In the genomic region with DNA sequence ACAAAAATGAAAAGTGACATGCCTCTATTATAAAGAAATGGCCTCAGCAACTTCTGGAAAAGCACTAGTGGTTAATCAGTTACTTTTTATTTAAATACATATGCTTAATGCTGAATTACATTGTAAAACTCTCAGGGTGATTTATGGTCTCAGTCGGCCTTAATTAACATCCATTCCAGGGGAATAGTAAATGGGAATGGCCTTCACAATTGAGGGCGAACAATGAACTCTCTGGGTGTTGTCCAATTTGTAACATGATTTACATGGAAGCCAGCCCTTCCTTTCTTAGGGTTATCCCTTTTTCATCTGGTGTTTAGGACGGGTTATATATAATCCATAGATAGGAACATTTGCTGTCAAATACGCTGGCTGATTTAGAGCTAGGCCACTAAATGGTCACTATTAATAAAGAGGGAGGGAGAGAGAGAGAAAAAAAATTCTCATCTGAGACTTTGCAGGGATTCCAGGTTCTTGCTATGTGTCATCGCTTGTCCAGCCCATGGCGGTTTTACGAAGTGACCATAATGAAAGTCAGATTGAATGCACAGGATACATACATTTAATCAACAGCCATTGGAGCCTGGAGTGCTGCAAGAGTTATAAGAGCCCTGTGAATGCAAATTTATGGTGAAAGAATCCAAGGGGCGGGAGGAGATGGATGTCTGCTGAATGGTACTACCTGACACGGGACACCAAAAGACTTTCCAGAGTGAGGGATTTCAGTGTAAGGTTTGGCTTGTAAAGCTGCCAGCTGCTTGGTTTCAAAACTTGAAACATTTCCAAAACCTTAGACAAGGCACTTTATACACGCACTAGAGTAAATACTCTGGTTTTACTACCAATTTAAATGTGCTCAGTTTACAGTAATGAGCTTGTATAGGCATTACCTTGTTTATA, we compare ENCODE assay signal across 17 mouse cellular contexts. TPM values are rescaled to one million over a fixed set of nuclear protein-coding genes. Genes with fewer than 3 reads are reported as not detected.
DNase-seq lines count a peak whose midpoint lies in the region; ATAC-seq and TF ChIP-seq lines count a peak whose summit lies in the region.
"Had no signal": no experiment of that assay in that cellular context is flagged by ENCODE, and none has a peak within 500 bp of the region (broad histone marks: within the 10 kb centered on the region; RNA-seq: fewer than 3 reads in every experiment).

No protein-coding gene starts in this region.

- no peak overlapping the region for H3K4me3 ChIP-seq in forebrain, embryonic 14.5 days (ENCODE audit: low read depth, low read length)
- H3K4me3 ChIP-seq in forebrain, postnatal 0 days (ENCODE audit: low read depth, low read length) = no peak overlapping the region
- no peak overlapping the region for H3K4me3 ChIP-seq in lung, embryonic 14.5 days (ENCODE audit: low read depth, low read length)
- H3K4me3 ChIP-seq in stomach, embryonic 15.5 days (replicated peaks) = no peak overlapping the region
- H3K4me3 ChIP-seq: embryonic facial prominence, embryonic 13.5 days; gastrocnemius, adult 2 months; midbrain, embryonic 13.5 days had no signal

- 51% methylated on average over 10 of the region's 10 CpGs for WGBS in forebrain, embryonic 14.5 days
- WGBS in forebrain, postnatal 0 days = 49% methylated on average over 10 of the region's 10 CpGs
- 27% methylated on average over 10 of the region's 10 CpGs for WGBS in lung, embryonic 14.5 days
- WGBS in stomach, embryonic 15.5 days = 39% methylated on average over 10 of the region's 10 CpGs

- H3K4me1 ChIP-seq in forebrain, embryonic 14.5 days (ENCODE audit: control insufficient read depth, insufficient read depth, low read length) = no peaks in the 10 kb centered on the region
- H3K4me1 ChIP-seq in forebrain, postnatal 0 days (ENCODE audit: insufficient read depth) = no peaks in the 10 kb centered on the region
- H3K4me1 ChIP-seq in lung, embryonic 14.5 days (ENCODE audit: insufficient read depth) = 0 out of 2 replicates have a peak, but pooled peaks cover 4% of the 10 kb centered on the region
- H3K4me1 ChIP-seq in stomach, embryonic 15.5 days = peaks cover 11% of the 10 kb centered on the region; the same call in 1 of the 2 replicates
- H3K4me1 ChIP-seq: midbrain, embryonic 13.5 days had no signal

- intact Hi-C loops in heart, postnatal 25 days (cut with DNase I) = no loop called here

- H3K4me2 ChIP-seq in forebrain, embryonic 14.5 days (ENCODE audit: low read length) = no peak overlapping the region
- H3K4me2 ChIP-seq in forebrain, postnatal 0 days (ENCODE audit: low read depth) = no peak overlapping the region
- no peak overlapping the region for H3K4me2 ChIP-seq in lung, embryonic 14.5 days
- no peak overlapping the region for H3K4me2 ChIP-seq in stomach, embryonic 15.5 days
- H3K4me2 ChIP-seq: embryonic facial prominence, embryonic 13.5 days; midbrain, embryonic 13.5 days had no signal

- H3K9me3 ChIP-seq in forebrain, embryonic 14.5 days (replicated peaks; ENCODE audit: control insufficient read depth, low read length) = no peaks in the 10 kb centered on the region
- no peaks in the 10 kb centered on the region for H3K9me3 ChIP-seq in forebrain, postnatal 0 days (ENCODE audit: low read length)
- H3K9me3 ChIP-seq in lung, embryonic 14.5 days (ENCODE audit: low read depth, low read length) = no peaks in the 10 kb centered on the region
- H3K9me3 ChIP-seq in stomach, embryonic 15.5 days = no peaks in the 10 kb centered on the region
- H3K9me3 ChIP-seq: embryonic facial prominence, embryonic 13.5 days; midbrain, embryonic 13.5 days had no signal

- no peaks in the 10 kb centered on the region for H3K27me3 ChIP-seq in forebrain, embryonic 14.5 days (replicated peaks; ENCODE audit: control insufficient read depth, insufficient read depth, low read length)
- H3K27me3 ChIP-seq in forebrain, postnatal 0 days (ENCODE audit: insufficient read depth, low read length) = no peaks in the 10 kb centered on the region
- H3K27me3 ChIP-seq in lung, embryonic 14.5 days (ENCODE audit: insufficient read depth, low read length) = peaks cover 8% of the 10 kb centered on the region; the same call in 1 of the 2 replicates
- H3K27me3 ChIP-seq in stomach, embryonic 15.5 days (replicated peaks) = no peaks in the 10 kb centered on the region
- H3K27me3 ChIP-seq: embryonic facial prominence, embryonic 13.5 days had no signal

- no peak for ATAC-seq in forebrain, embryonic 14.5 days
- ATAC-seq in forebrain, postnatal 0 days = no peak
- peak; percentile 88 for ATAC-seq in lung, embryonic 14.5 days (ENCODE audit: insufficient read depth)
- ATAC-seq in stomach, embryonic 15.5 days (ENCODE audit: insufficient read depth, low FRiP score, low read depth) = no peak; the same call in 1 of the 2 replicates
- ATAC-seq: inflammation-experienced regulatory T-cells, adult 6 months; midbrain, embryonic 13.5 days had no signal

- H3K9ac ChIP-seq in forebrain, embryonic 14.5 days (ENCODE audit: low read length) = no peak overlapping the region
- H3K9ac ChIP-seq in forebrain, postnatal 0 days = no peak overlapping the region
- H3K9ac ChIP-seq in lung, embryonic 14.5 days = no peak overlapping the region
- no peak overlapping the region for H3K9ac ChIP-seq in stomach, embryonic 15.5 days
- H3K9ac ChIP-seq: embryonic facial prominence, embryonic 13.5 days; midbrain, embryonic 13.5 days had no signal

- TF ChIP-seq CTCF in forebrain, postnatal 0 days (IDR thresholded peaks at IDR 0.05; ENCODE audit: low read depth) = no peak
- TF ChIP-seq CTCF in lung, embryonic 14.5 days (IDR thresholded peaks at IDR 0.05; ENCODE audit: low read depth) = no peak

- H3K27ac ChIP-seq in forebrain, embryonic 14.5 days (ENCODE audit: low read depth, low read length) = no peak overlapping the region
- no peak overlapping the region for H3K27ac ChIP-seq in forebrain, postnatal 0 days (ENCODE audit: low read depth, low read length)
- H3K27ac ChIP-seq in lung, embryonic 14.5 days (ENCODE audit: low read depth) = no peak overlapping the region
- peak overlapping the region; percentile 54; the same call in 1 of the 2 replicates for H3K27ac ChIP-seq in stomach, embryonic 15.5 days
- H3K27ac ChIP-seq: embryonic facial prominence, embryonic 13.5 days; gastrocnemius, adult 2 months; midbrain, embryonic 13.5 days had no signal

- no peaks in the 10 kb centered on the region for H3K36me3 ChIP-seq in forebrain, embryonic 14.5 days (ENCODE audit: control insufficient read depth, insufficient read depth, low read length)
- H3K36me3 ChIP-seq in forebrain, postnatal 0 days (ENCODE audit: insufficient read depth) = no peaks in the 10 kb centered on the region
- H3K36me3 ChIP-seq in lung, embryonic 14.5 days (ENCODE audit: insufficient read depth) = no peaks in the 10 kb centered on the region
- no peaks in the 10 kb centered on the region for H3K36me3 ChIP-seq in stomach, embryonic 15.5 days
- H3K36me3 ChIP-seq: embryonic facial prominence, embryonic 13.5 days; midbrain, embryonic 13.5 days had no signal

- peak; percentile 36 for DNase-seq in forebrain, embryonic 14.5 days (ENCODE audit: low spot score)
- no peak for DNase-seq in forebrain, postnatal 0 days
- peak; percentile 83 for DNase-seq in lung, embryonic 14.5 days
- no peak for DNase-seq in lung, adult 18-20 months
- peak; percentile 73 for DNase-seq in hindlimb bud, embryonic 11.5 days (ENCODE audit: extremely low spot score, low read depth, low spot score)
- DNase-seq in ovary, postnatal 14 days (ENCODE audit: low spot score) = no peak
- no peak for DNase-seq in heart, postnatal 25 days (ENCODE audit: low spot score)
- DNase-seq: adrenal gland, adult 8-10 months; cerebellum, adult 9-11 months; gastrocnemius, adult 2 months; heart, postnatal 4 days; lung, adult 2 months; thymus, postnatal 4 days had no signal

RNA-seq across cellular contexts. Expression of gene Aldh1a2, which starts 26.2 kb away (rescaled TPM):
- 12.4 and 19.5 TPM in 2 replicates for polyA plus RNA-seq in forebrain, embryonic 14.5 days (2014; fragmentation: Nextera tagmentation; extraction: Ambion mirVana)
- total RNA-seq in forebrain, postnatal 0 days (2014; rRNA removed) = 19.2 and 26.9 TPM in 2 replicates
- 22.9 and 23.3 TPM in 2 replicates for polyA plus RNA-seq in forebrain, postnatal 0 days (2015; fragmentation: Nextera tagmentation; extraction: Ambion mirVana)
- polyA plus RNA-seq in lung, embryonic 14.5 days (2014; fragmentation: Nextera tagmentation; extraction: Ambion mirVana) = 41.7 and 47.9 TPM in 2 replicates
- polyA plus RNA-seq in stomach, embryonic 15.5 days (2015; fragmentation: Nextera tagmentation; extraction: Ambion mirVana) = 86.6 and 89.8 TPM in 2 replicates
- total RNA-seq in heart, postnatal 25 days (2021) = 10 to 100 TPM in 1 of 2 experiments, 1 to 10 TPM in 1; 9.5 to 12.9 TPM

Comparison
In these comparisons a context has a peak if more than half of its experiments do, and no peak if none do; other contexts are left out.
1. DNase-seq: peak in forebrain, embryonic 14.5 days (single experiment), lung, embryonic 14.5 days (single experiment) and hindlimb bud, embryonic 11.5 days (single experiment); none in forebrain, postnatal 0 days (single experiment), lung, adult 18-20 months (0 of 2), ovary, postnatal 14 days (single experiment) and heart, postnatal 25 days (single experiment).